Mouse (Mus musculus): ENCODE data around the gene Spg21. TPM values are rescaled to one million over a fixed set of nuclear protein-coding genes. Genes with fewer than 3 reads are reported as not detected.

The Spg21 gene
- polyA plus RNA-seq, 1 experiment from 2014 or later, result 61.3 TPM

GRCm38 (mm10) chr9:65535191-65535722, 74.5 kb downstream of the Spg21 start:
- no peak overlapping the region for H3K4me3 ChIP-seq
- no peaks in the 10 kb centered on the region for H3K36me3 ChIP-seq
- H3K27me3 ChIP-seq (replicated peaks), result no peaks in the 10 kb centered on the region
- WGBS, result 74% methylated on average over 3 of the region's 3 CpGs
- ATAC-seq (ENCODE audit: insufficient number of reproducible peaks, low FRiP score), result no peak
- no peaks in the 10 kb centered on the region for H3K4me1 ChIP-seq (replicated peaks)
- H3K9me3 ChIP-seq (replicated peaks), result no peaks in the 10 kb centered on the region; the same call in 1 of the 2 replicates
- no peak overlapping the region for H3K27ac ChIP-seq (ENCODE audit: poor library complexity, severe bottlenecking)
- no peak overlapping the region for H3K9ac ChIP-seq
- H3K4me2 ChIP-seq, result no peak overlapping the region

- Histone ChIP-seq H3K4me3 (no peak overlapping the region), H3K27me3 (replicated peaks) (no peaks in the 10 kb centered on the region), H3K4me2 (no peak overlapping the region), H3K9ac (no peak overlapping the region), H3K36me3 (no peaks in the 10 kb centered on the region), H3K9me3 (replicated peaks) (no peaks in the 10 kb centered on the region; the same call in 1 of the 2 replicates), H3K4me1 (replicated peaks) (no peaks in the 10 kb centered on the region), H3K27ac (ENCODE audit: poor library complexity, severe bottlenecking) (no peak overlapping the region)
- ATAC-seq (ENCODE audit: insufficient number of reproducible peaks, low FRiP score), result no peak
- WGBS, result 77% methylated on average over 11 of the region's 11 CpGs
Measured at GRCm38 (mm10) chr9:65535789-65536469, 75.2 kb downstream of the Spg21 start.

GRCm38 (mm10) chr9:65536491-65536890, 75.7 kb downstream of the Spg21 start:
- no peak for ATAC-seq (ENCODE audit: insufficient number of reproducible peaks, low FRiP score)
- H3K27me3 ChIP-seq (replicated peaks), result no peaks in the 10 kb centered on the region
- no peak overlapping the region for H3K9ac ChIP-seq
- no peaks in the 10 kb centered on the region; the same call in 1 of the 2 replicates for H3K9me3 ChIP-seq (replicated peaks)
- WGBS, result 71% methylated on average over 4 of the region's 4 CpGs
- no peak overlapping the region for H3K4me3 ChIP-seq
- H3K36me3 ChIP-seq, result no peaks in the 10 kb centered on the region
- H3K27ac ChIP-seq (ENCODE audit: poor library complexity, severe bottlenecking), result no peak overlapping the region
- peaks cover 4% of the 10 kb centered on the region for H3K4me1 ChIP-seq (replicated peaks)
- H3K4me2 ChIP-seq, result no peak overlapping the region

Other genes starting within 250 kb of the Spg21 start
- 0.17 TPM in 1 of 2 replicates, not detected in the other for gene Cilp, start 195.8 kb upstream of the Spg21 start, polyA plus RNA-seq (2016; fragmentation: Nextera tagmentation; extraction: Ambion mirVana)
- gene Clpx, start 166.7 kb upstream of the Spg21 start, polyA plus RNA-seq (2016; fragmentation: Nextera tagmentation; extraction: Ambion mirVana), result 44.6 and 45.2 TPM in 2 replicates
- 9.5 and 9.9 TPM in 2 replicates for gene Pdcd7, start 114.8 kb upstream of the Spg21 start, polyA plus RNA-seq (2016; fragmentation: Nextera tagmentation; extraction: Ambion mirVana)
- 0.11 TPM in 1 of 2 replicates, not detected in the other for gene Ubap1l, start 99.9 kb upstream of the Spg21 start, polyA plus RNA-seq (2016; fragmentation: Nextera tagmentation; extraction: Ambion mirVana)
- 2.0 and 2.8 TPM in 2 replicates for gene Kbtbd13, start 69.3 kb upstream of the Spg21 start, polyA plus RNA-seq (2016; fragmentation: Nextera tagmentation; extraction: Ambion mirVana)
- 3.0 and 3.7 TPM in 2 replicates for gene Rasl12, start 62.4 kb upstream of the Spg21 start, polyA plus RNA-seq (2016; fragmentation: Nextera tagmentation; extraction: Ambion mirVana)
- not detected in 2 replicates for gene Slc51b, start 38.0 kb upstream of the Spg21 start, polyA plus RNA-seq (2016; fragmentation: Nextera tagmentation; extraction: Ambion mirVana)
- gene Mtfmt, start 25.2 kb upstream of the Spg21 start, polyA plus RNA-seq (2016; fragmentation: Nextera tagmentation; extraction: Ambion mirVana), result 17.5 and 17.9 TPM in 2 replicates
- not detected in 2 replicates for gene Ankdd1a, start 59.2 kb downstream of the Spg21 start, polyA plus RNA-seq (2016; fragmentation: Nextera tagmentation; extraction: Ambion mirVana)
- 14.0 and 14.9 TPM in 2 replicates for gene Plekho2, start 119.1 kb downstream of the Spg21 start, polyA plus RNA-seq (2016; fragmentation: Nextera tagmentation; extraction: Ambion mirVana)
- 12.4 and 14.4 TPM in 2 replicates for gene Pif1, start 126.2 kb downstream of the Spg21 start, polyA plus RNA-seq (2016; fragmentation: Nextera tagmentation; extraction: Ambion mirVana)
- 132 and 135 TPM in 2 replicates for gene Rbpms2, start 168.7 kb downstream of the Spg21 start, polyA plus RNA-seq (2016; fragmentation: Nextera tagmentation; extraction: Ambion mirVana)
- gene Oaz2, start 207.1 kb downstream of the Spg21 start, polyA plus RNA-seq (2016; fragmentation: Nextera tagmentation; extraction: Ambion mirVana), result 239 and 245 TPM in 2 replicates

Measured in heart, embryonic 12.5 days (tissue).